Mouse (Mus musculus): Measurements from ENCODE around the gene Ntn4.

Gene Ntn4

DNA sequence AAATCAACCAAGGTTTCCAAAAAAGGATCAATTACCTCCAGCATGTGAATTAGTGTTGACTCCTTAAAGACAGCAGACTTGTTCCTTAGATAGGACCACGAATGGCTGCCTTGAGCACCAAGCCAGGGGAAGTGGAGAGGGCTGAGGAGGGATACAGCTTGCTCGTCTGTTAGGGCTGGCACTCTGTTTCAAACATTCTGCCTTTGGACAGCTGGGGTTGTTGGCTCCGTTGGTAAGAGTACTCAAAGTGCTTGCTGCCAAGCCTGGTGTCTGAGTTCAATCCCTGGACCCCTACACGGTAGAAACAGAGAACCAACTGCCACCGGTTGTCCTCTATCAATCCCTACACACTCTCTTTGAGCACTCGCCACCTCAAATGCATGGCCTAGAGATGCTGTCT is 90.0 kb downstream of the Ntn4 start:
- DNase-seq (ENCODE audit: low read depth) = no peak

DNA sequence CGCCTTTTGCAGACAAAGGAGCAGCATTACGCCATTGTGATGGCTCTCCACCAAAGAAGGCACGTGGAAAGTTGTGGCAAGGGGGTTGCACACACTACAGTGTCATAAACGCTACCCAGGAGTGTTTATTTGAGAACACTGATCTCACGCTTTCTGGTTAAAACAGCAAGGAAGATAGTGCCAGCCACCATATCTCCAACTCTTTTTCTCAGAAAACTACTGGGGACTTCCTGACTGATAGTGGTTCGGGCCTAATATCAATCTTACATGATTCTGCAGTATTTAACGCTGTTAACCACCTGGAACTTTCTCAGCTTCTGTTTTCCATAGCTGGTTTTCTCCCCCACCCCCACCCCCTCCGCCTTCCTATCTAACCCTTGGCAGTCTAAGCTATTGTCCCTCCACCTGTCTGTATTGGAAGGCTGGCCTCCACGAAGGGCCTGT is 90.8 kb downstream of the Ntn4 start:
- no peak for DNase-seq (ENCODE audit: low read depth)

- no peak for DNase-seq (ENCODE audit: low read depth)
Measured at GRCm38 (mm10) chr10:93736114-93736645, 95.7 kb downstream of the Ntn4 start.

DNA sequence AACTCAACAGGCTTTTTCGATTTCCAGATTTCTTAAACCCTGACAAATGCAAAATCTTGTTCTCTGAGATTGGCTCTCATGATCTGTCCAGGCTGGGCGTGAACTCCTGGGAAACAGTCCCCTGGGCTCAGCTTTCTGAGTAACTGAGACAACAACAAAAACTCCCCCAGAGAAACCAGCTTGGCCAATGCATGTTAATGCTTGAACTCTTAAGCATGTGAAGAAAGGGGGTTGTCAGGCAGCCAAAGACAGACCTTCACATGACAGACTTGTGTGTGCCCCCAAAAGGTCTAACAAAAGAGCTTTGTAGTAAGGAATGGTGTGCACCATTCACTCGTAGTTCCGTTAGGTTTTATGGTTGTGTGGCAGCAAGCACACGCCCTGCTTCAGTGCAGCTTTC is 96.6 kb downstream of the Ntn4 start:
- DNase-seq (ENCODE audit: low read depth) = no peak

DNA sequence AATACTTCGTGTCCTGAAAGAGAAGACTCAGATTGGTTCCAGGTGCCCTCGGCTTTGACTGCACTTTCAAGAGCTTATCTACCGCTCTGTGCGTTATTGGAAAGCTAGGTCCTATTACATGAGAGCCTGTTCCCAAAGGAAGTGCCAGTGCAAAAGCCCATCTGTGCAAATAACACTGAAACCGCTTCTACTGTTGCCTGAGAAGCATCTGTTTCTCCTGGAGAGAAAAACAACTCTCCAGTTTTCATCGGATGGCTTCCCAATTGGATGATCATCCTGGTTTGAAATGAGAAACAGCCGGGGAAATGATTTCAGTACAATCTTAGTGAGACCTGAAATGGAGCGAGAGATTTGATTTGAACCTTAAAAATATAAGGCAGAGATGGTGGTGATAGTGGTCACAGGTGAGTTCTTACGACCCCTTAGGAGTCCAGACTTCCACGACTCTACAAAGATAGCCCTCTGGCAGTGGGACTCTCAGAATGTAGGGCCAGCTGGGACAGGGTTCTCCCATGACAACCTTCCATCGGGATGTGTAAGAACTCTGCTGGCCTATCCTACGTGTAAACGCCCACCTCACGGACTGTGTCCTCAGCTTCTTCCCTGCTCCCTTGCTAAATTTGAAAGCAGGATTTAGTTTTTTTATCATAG is 101.1 kb downstream of the Ntn4 start:
- DNase-seq (ENCODE audit: low read depth) = no peak

GRCm38 (mm10) chr10:93742097-93742446 is 101.6 kb downstream of the Ntn4 start:
- DNase-seq (ENCODE audit: low read depth) = no peak

- no peak for DNase-seq (ENCODE audit: low read depth)
Measured at GRCm38 (mm10) chr10:93742598-93742997, 102.1 kb downstream of the Ntn4 start.

DNA sequence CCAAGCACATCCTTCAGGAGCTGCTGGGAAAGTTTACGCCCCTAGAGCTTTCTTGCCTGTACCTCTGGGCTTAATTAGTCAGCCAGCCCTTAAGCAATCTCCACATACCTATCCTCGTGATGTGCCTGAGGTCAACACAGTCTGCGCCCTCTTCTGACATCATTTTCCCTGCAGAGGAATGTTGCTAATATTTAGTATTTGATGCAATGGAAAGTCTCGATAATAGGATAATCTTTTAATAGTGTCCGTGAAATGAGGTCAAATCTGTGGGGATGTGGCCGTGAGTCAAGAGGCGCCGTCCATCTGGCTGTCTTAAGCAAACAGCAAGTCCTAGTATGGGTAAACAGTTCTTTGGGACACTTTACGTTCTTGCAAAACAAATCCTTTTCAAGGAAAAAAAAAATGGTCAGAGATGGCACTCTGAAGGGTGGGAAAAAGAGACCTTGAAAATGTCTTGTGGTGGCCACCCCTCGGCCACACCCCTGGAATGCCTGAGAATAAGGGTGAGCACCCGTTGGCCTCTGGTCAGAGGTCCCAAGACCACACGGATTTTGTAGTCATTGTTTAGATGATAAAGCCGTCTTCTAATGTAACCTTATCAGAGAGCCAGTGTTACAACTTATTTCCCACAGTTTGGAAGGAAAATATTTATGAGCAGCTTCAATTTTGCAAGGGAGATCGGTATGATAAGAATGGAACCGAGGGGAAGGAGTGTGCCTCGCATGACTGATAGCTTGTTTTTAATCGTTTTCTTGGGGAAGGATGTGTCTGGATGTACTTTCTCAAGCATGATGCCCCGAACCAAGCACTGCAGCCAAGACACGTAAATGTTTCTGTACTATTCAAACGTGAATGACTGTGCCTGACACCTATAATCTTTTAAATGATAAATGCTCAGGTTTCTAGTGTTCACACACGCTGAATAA is 109.0 kb downstream of the Ntn4 start:
- DNase-seq (ENCODE audit: low read depth) = no peak

DNA sequence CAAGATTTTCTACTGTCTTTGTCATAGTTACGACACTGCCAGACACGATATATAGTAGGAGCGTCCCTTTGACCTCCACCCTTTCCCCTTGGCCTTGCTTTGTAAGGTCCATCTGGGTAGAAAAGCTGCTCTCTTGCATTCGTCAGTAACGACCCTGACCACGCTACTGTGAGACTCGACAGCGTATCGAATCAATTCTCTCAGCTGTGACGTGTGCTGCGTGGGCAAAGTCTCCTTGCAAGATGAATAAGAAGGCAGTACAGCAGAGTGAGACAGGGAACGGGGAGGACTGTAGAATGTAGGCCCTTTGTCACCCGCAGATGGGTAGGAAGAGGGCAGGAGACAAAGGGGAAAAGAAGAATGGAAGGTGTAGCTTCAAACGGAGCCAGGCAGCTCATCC is 110.8 kb downstream of the Ntn4 start:
- no peak for DNase-seq (ENCODE audit: low read depth)

- no peak for DNase-seq (ENCODE audit: low read depth)
Measured at GRCm38 (mm10) chr10:93753711-93754391, 113.4 kb downstream of the Ntn4 start.

DNA sequence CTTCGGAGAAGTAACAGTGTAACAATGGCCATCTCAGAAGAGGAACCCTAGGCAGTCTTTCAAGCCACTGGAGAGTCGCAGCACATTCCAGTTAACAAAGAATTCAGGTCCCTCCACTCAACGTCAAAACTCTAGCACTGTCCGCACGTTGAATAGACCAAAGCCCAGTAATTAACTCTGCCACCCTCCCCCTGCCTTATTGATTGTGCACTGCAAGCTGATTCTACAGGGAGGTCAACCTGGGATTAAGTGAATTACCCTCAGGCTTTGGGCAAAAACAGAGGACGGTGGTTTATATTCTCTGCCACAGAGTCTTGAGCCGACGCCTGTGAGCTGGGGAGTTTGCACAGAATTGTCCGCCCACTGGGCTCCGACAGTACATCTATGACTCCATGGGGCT is 115.7 kb downstream of the Ntn4 start:
- no peak for DNase-seq (ENCODE audit: low read depth)

DNA sequence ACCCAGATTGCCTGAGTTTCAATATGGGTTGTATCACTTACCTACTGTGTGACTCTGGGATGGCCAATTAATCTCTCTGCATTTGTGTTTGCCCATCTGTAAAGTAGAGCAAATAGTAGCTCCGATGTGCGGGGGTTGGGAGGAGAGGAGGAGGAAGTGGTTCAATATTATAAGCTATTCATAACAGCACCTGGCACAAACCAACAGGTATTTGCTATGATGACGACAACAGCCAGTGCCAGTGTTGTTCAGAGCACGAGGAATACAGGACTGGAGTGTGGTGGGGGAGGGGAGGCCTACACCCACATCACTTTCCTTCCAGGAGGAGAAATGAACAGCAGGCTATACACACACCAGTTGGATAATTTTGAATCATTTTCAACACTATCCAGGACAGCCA is 119.2 kb downstream of the Ntn4 start:
- no peak for DNase-seq (ENCODE audit: low read depth)

- no peak for DNase-seq (ENCODE audit: low read depth)
Measured at GRCm38 (mm10) chr10:93760429-93760828, 119.9 kb downstream of the Ntn4 start.

- DNase-seq (ENCODE audit: low read depth) = peak; percentile 58
Measured at GRCm38 (mm10) chr10:93763074-93763473, 122.6 kb downstream of the Ntn4 start.

DNA sequence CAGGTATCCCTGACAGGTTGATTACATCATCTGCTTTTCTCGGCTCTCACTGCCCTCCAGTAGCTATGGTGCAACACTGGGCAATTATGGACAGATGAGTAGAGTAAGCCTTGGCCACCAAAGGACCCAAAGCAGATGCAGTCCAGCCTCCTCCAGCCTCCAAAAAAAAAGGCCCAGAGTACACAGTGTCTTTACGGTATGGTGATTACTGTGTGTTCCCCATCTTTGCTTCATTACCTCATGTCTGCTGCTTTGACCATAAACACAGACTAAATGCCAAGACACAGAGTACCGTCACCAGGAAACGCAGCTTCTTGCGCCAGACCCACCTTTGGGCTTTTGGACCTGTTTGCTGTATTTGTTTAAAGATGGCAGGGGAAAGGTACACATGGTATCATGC is 125.7 kb downstream of the Ntn4 start:
- DNase-seq (ENCODE audit: low read depth) = no peak

DNA sequence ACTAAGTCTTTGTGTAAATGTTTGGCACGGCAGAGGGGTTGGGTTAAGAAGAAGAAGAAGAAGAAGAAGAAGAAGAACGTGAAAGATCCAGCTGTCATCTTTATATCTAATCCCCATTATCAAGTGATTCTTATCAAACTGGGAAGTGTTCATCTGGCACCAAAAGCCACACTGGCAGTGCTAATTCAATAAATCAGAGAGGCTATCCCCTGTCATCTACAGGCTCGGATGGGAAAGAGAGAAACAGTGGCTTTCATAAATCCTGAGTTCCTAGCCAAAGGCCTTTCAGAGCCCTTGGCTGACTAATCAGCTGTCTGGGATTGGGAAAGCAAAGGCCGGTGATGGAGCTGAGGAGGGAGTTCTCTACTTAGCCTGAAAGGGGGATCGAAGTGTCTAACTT is 126.8 kb downstream of the Ntn4 start:
- no peak for DNase-seq (ENCODE audit: low read depth)

DNA sequence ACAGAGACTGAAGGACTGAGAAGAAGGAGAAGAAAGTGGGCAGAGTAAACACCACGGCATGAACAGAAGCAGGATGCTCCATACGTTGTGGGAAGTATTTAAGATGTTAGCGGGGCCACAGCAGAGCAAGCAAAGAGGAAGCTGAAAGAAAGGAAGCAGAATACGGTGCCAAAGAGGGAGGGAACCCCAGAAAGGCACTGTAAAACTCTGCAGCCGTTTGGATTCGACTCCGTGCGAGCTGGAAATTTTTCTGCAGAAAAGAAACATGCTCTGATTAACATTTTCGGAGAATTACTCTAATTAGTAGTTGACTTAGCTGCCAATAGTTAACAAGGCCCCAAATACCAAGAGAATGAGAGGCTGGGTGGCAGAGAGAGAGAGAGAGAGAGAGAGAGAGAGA is 127.7 kb downstream of the Ntn4 start:
- no peak for DNase-seq (ENCODE audit: low read depth)

DNA sequence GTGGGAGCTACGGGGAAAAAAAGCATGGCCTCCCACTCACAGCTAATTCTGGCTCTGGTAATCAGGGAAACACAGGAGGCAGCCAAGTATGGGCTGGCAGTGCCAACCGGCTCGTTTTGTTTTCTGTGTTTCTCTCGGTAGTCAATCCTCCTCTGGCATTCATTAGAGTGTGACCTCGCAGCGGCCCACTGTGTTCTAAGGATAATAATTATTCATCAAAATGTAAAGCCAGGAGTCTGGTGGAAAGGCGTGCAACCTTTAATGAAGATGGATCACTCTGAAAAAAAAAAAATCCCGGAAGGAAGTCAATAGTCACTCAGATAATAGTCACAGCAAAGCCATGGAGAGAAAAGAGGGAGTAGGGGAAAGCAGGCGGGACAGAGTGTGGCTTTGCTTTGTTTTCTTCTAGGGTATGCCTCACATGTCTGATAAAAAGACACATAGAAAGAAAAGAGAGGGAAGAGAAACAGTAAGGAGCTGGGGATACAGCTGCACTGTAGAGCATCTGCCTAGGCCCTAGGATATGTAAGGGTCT is 131.5 kb downstream of the Ntn4 start:
- no peak for DNase-seq (ENCODE audit: low read depth)

DNA sequence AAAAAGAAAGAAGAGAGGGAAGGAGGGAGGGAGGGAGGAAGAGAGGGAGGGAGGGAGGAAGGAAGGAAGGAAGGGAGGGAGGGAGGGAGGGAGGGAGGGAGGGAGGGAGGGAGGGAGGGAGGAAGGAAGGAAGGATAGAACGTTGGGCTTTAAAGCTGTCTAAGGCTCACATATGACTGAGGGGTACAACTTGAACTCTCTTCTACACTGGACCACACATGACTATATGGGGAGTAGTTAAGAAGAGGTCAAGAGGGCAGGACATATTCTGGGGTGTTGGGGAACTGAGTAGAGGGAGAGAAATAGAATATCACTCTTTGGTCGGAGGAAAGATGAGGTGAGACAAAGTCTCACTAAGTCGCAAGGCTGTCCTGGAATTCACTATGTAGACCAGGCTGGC is 132.0 kb downstream of the Ntn4 start:
- DNase-seq (ENCODE audit: low read depth) = no peak

- DNase-seq (ENCODE audit: low read depth) = no peak
Measured at GRCm38 (mm10) chr10:93776731-93777151, 136.3 kb downstream of the Ntn4 start.

GRCm38 (mm10) chr10:93777372-93777771 is 136.9 kb downstream of the Ntn4 start:
- DNase-seq (ENCODE audit: low read depth) = peak; percentile 40

DNA sequence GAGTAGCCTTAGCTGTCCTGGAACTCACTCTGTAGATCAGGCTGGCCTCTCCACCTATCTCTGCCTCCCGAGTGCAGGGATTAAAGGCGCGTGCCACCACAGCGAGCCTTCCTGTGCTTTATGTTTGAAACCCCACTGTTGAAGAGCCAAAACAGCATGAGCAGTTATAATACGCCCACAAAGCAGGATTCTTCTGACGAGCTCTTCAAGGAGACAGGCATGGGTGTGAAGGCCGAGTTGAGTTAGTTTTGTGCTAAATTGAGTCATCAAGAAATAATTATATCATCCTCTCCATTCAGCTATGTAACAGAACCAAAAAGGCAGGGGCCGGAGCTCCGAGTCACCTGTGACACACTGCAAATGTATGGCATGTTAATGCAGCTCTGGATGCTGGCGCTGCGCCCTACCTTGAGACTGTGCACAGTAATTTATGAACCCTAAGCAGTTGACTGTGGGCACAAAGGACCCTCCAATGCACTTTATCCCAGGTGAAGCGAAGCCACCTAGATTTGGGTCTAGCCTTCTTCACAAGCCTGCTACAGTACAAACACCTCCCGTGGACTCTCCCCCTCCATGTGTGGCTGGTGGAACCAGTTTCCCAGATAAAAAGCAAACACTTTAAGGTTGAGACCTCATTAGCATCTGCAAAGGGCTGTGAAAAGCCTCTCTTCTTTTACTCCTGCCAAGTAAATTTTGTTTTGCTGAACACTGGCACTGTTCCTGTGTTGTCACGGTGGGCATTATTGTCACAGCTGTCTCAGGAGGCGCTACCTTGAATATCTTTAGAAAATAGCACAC is 142.9 kb downstream of the Ntn4 start:
- DNase-seq (ENCODE audit: low read depth) = no peak
